Mouse (Mus musculus): ENCODE data around the gene Pop5. TPM values are rescaled to one million over a fixed set of nuclear protein-coding genes. Genes with fewer than 3 reads are reported as not detected.

Pop5 gene
- total and polyA plus RNA-seq, 2 experiments = 59.2 to 70.3 TPM

- Histone ChIP-seq H3K27me3 (ENCODE audit: control insufficient read depth, insufficient read depth, low read length) (peaks cover 7% of the 10 kb centered on the region), H3K36me3 (ENCODE audit: control insufficient read depth, insufficient read depth, low read length) (no peaks in the 10 kb centered on the region), H3K4me3 (ENCODE audit: insufficient read depth, low read depth, low read length) (no peak overlapping the region), H3K79me2 (ENCODE audit: control insufficient read depth, insufficient read depth, low read length) (no peaks in the 10 kb centered on the region), H3K27ac (replicated peaks; ENCODE audit: insufficient read depth, low read depth, low read length) (no peak overlapping the region), H3K9ac (ENCODE audit: low read depth, low read length) (no peak overlapping the region), H3K4me1 (ENCODE audit: control insufficient read depth, insufficient read depth, low read length) (no peaks in the 10 kb centered on the region)
- DNase-seq (ENCODE audit: extremely low read depth, low read depth, low spot score) = no peak
- 14% methylated on average over 1 of the region's 1 CpGs for WGBS
- no peak for TF ChIP-seq POLR2A (IDR thresholded peaks at IDR 0.05; ENCODE audit: extremely low read depth, insufficient read depth, low read length)
- TF ChIP-seq CTCF (IDR thresholded peaks at IDR 0.05; ENCODE audit: low read depth, low read length) = peak; percentile 79
These were observed 25.3 kb upstream of the Pop5 start for GRCm38 (mm10) chr5:115210380-115210779.

DNA sequence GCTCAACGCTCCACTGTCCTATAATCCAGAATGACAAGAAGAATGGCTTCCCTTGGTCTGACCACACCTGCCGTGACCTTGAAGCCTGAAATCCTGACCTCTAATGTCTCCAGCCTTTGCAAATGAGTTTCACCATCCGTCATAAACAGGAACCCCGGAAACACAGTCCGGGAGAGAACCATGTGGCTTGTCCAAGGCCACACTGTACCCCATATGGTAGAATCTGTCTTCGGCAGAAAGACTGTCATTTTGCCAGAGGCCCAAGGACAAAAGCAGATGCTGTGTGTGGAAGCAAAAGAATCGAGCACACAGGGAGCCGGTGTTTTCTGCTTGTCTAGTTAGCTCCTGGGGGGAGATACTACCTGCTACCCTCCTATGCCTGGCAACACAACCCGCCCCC is 23.2 kb upstream of the Pop5 start:
- peaks cover 13% of the 10 kb centered on the region for H3K27me3 ChIP-seq (ENCODE audit: control insufficient read depth, insufficient read depth, low read length)
- no peak overlapping the region for H3K9ac ChIP-seq (ENCODE audit: low read depth, low read length)
- H3K36me3 ChIP-seq (ENCODE audit: control insufficient read depth, insufficient read depth, low read length) = no peaks in the 10 kb centered on the region
- H3K27ac ChIP-seq (replicated peaks; ENCODE audit: insufficient read depth, low read depth, low read length) = no peak overlapping the region
- TF ChIP-seq CTCF (IDR thresholded peaks at IDR 0.05; ENCODE audit: low read depth, low read length) = no peak
- no peak for TF ChIP-seq POLR2A (IDR thresholded peaks at IDR 0.05; ENCODE audit: extremely low read depth, insufficient read depth, low read length)
- H3K79me2 ChIP-seq (ENCODE audit: control insufficient read depth, insufficient read depth, low read length) = no peaks in the 10 kb centered on the region
- DNase-seq (ENCODE audit: extremely low read depth, low read depth, low spot score) = no peak
- H3K4me1 ChIP-seq (ENCODE audit: control insufficient read depth, insufficient read depth, low read length) = no peaks in the 10 kb centered on the region
- no peak overlapping the region for H3K4me3 ChIP-seq (ENCODE audit: insufficient read depth, low read depth, low read length)
- 84% methylated on average over 9 of the region's 9 CpGs for WGBS

DNA sequence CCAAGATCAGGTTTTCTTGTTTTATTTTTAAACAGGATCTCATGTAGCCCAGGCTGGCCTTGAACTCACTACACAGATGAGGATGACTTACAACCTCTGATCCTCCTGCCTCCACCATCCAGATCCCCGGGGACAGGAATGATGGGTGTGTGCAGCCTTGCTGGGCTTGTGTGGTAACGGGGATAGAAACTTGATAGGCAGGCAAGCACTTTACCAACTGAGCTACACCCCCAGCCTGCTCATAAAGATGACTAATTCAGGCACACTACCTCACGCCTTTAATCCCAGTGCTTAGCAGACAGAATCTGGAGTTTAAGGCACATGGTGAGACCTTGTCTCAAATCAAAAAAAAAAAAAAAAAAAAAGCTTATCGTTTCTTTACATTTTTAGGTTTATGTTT is 22.8 kb upstream of the Pop5 start:
- Histone ChIP-seq H3K79me2 (ENCODE audit: control insufficient read depth, insufficient read depth, low read length) (no peaks in the 10 kb centered on the region), H3K36me3 (ENCODE audit: control insufficient read depth, insufficient read depth, low read length) (no peaks in the 10 kb centered on the region), H3K4me1 (ENCODE audit: control insufficient read depth, insufficient read depth, low read length) (no peaks in the 10 kb centered on the region), H3K27ac (replicated peaks; ENCODE audit: insufficient read depth, low read depth, low read length) (no peak overlapping the region), H3K27me3 (ENCODE audit: control insufficient read depth, insufficient read depth, low read length) (peaks cover 13% of the 10 kb centered on the region), H3K9ac (ENCODE audit: low read depth, low read length) (no peak overlapping the region), H3K4me3 (ENCODE audit: insufficient read depth, low read depth, low read length) (no peak overlapping the region)
- 64% methylated on average over 4 of the region's 4 CpGs for WGBS
- no peak for DNase-seq (ENCODE audit: extremely low read depth, low read depth, low spot score)
- no peak for TF ChIP-seq POLR2A (IDR thresholded peaks at IDR 0.05; ENCODE audit: extremely low read depth, insufficient read depth, low read length)
- no peak for TF ChIP-seq CTCF (IDR thresholded peaks at IDR 0.05; ENCODE audit: low read depth, low read length)

DNA sequence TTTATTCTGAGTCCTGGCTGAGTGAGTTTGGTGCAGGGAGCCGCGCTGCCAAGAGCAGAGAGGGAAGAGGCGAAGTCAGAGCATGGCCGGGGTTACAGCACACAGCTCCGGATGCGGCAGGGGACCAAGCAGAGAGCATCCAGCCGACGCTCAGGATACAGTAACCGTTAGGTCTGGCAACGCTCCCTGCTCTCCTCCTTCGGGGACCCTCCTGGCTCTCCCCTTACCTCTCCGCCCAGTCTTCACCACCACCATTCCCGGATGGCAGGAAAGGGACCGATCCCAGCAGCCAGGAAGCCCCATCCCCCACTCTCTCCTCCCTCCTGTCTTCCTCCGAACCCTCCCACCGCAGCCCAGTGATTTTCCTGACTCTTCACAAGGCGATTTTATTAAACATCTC is 20.8 kb upstream of the Pop5 start:
- WGBS = 4% methylated on average over 17 of the region's 17 CpGs
- no peak for TF ChIP-seq CTCF (IDR thresholded peaks at IDR 0.05; ENCODE audit: low read depth, low read length)
- TF ChIP-seq POLR2A (IDR thresholded peaks at IDR 0.05; ENCODE audit: extremely low read depth, insufficient read depth, low read length) = no peak

GRCm38 (mm10) chr5:115215273-115216185 is 20.1 kb upstream of the Pop5 start:
- H3K4me3 ChIP-seq (ENCODE audit: insufficient read depth, low read depth, low read length) = no peak overlapping the region
- no peaks in the 10 kb centered on the region for H3K4me1 ChIP-seq (ENCODE audit: control insufficient read depth, insufficient read depth, low read length)
- H3K27ac ChIP-seq (replicated peaks; ENCODE audit: insufficient read depth, low read depth, low read length) = no peak overlapping the region
- no peak overlapping the region for H3K9ac ChIP-seq (ENCODE audit: low read depth, low read length)
- H3K36me3 ChIP-seq (ENCODE audit: control insufficient read depth, insufficient read depth, low read length) = no peaks in the 10 kb centered on the region
- no peak for DNase-seq (ENCODE audit: extremely low read depth, low read depth, low spot score)
- H3K27me3 ChIP-seq (ENCODE audit: control insufficient read depth, insufficient read depth, low read length) = peaks cover 13% of the 10 kb centered on the region
- 39% methylated on average over 27 of the region's 27 CpGs for WGBS
- H3K79me2 ChIP-seq (ENCODE audit: control insufficient read depth, insufficient read depth, low read length) = no peaks in the 10 kb centered on the region
- TF ChIP-seq CTCF (IDR thresholded peaks at IDR 0.05; ENCODE audit: low read depth, low read length) (no peak), POLR2A (IDR thresholded peaks at IDR 0.05; ENCODE audit: extremely low read depth, insufficient read depth, low read length) (no peak)

More for the DNA sequence above, 20.8 kb upstream of the Pop5 start:
- Histone ChIP-seq H3K27ac (replicated peaks; ENCODE audit: insufficient read depth, low read depth, low read length) (no peak overlapping the region), H3K4me3 (ENCODE audit: insufficient read depth, low read depth, low read length) (peak overlapping the region; percentile 22; the same call in 1 of the 2 replicates), H3K36me3 (ENCODE audit: control insufficient read depth, insufficient read depth, low read length) (no peaks in the 10 kb centered on the region), H3K27me3 (ENCODE audit: control insufficient read depth, insufficient read depth, low read length) (peaks cover 13% of the 10 kb centered on the region), H3K4me1 (ENCODE audit: control insufficient read depth, insufficient read depth, low read length) (no peaks in the 10 kb centered on the region), H3K79me2 (ENCODE audit: control insufficient read depth, insufficient read depth, low read length) (no peaks in the 10 kb centered on the region), H3K9ac (ENCODE audit: low read depth, low read length) (no peak overlapping the region)
- no peak for DNase-seq (ENCODE audit: extremely low read depth, low read depth, low spot score)

- no peak for DNase-seq (ENCODE audit: extremely low read depth, low read depth, low spot score)
- Histone ChIP-seq H3K36me3 (ENCODE audit: control insufficient read depth, insufficient read depth, low read length) (no peaks in the 10 kb centered on the region), H3K79me2 (ENCODE audit: control insufficient read depth, insufficient read depth, low read length) (no peaks in the 10 kb centered on the region), H3K27me3 (ENCODE audit: control insufficient read depth, insufficient read depth, low read length) (peaks cover 16% of the 10 kb centered on the region), H3K9ac (ENCODE audit: low read depth, low read length) (no peak overlapping the region), H3K4me3 (ENCODE audit: insufficient read depth, low read depth, low read length) (no peak overlapping the region), H3K4me1 (ENCODE audit: control insufficient read depth, insufficient read depth, low read length) (no peaks in the 10 kb centered on the region), H3K27ac (replicated peaks; ENCODE audit: insufficient read depth, low read depth, low read length) (no peak overlapping the region)
- no peak for TF ChIP-seq CTCF (IDR thresholded peaks at IDR 0.05; ENCODE audit: low read depth, low read length)
- no peak for TF ChIP-seq POLR2A (IDR thresholded peaks at IDR 0.05; ENCODE audit: extremely low read depth, insufficient read depth, low read length)
- 91% methylated on average over 12 of the region's 12 CpGs for WGBS
These were observed 17.6 kb upstream of the Pop5 start for GRCm38 (mm10) chr5:115217998-115218397.
